Mouse (Mus musculus) monocyte, adult 5-6 weeks (primary cell): ENCODE measurements around the gene Lrrc20. TPM values are rescaled to one million over a fixed set of nuclear protein-coding genes. Genes with fewer than 3 reads are reported as not detected.

ENCODE experiments used
- ATAC-seq: fragments of 153-309, 156-312 bp; replicated peaks from 2 replicates; pipeline ENCODE4 v1.8.0; 2017; ENCODE audit warnings: mild to moderate bottlenecking; ENCODE audit not compliant: low TSS enrichment, insufficient number of reproducible peaks, severe bottlenecking, poor library complexity, low FRiP score
- total RNA-seq: library from RNA; stranded (forward); fragments of 200-1000, 200-491, 200-594 nt; gene quantifications from 3 replicates; pipeline ENCODE4 v1.2.3, GENCODE M21; 2017

Gene Lrrc20
- total RNA-seq, 1 experiment from 2014 or later, result 3.3 TPM

GRCm38 (mm10) chr10:61466242-61466641 lies 9.4 kb upstream of the Lrrc20 start:
- ATAC-seq, result no peak

- ATAC-seq, result no peak
Measured at GRCm38 (mm10) chr10:61466873-61467272, 8.7 kb upstream of the Lrrc20 start.

- 0 out of 2 replicates have a peak, but pooled peaks have one; percentile 55 for ATAC-seq
Measured at GRCm38 (mm10) chr10:61468900-61469299, 6.7 kb upstream of the Lrrc20 start.

- ATAC-seq, result no peak
Measured at GRCm38 (mm10) chr10:61473640-61474039, 2.0 kb upstream of the Lrrc20 start.

- peak; percentile 45 for ATAC-seq
Measured at GRCm38 (mm10) chr10:61474344-61474743, 1.3 kb upstream of the Lrrc20 start.

GRCm38 (mm10) chr10:61476440-61477165 lies 1.0 kb downstream of the Lrrc20 start:
- ATAC-seq, result no peak

GRCm38 (mm10) chr10:61479461-61479860 lies 3.9 kb downstream of the Lrrc20 start:
- no peak for ATAC-seq

- no peak for ATAC-seq
Measured at GRCm38 (mm10) chr10:61479927-61480326, 4.3 kb downstream of the Lrrc20 start.

- ATAC-seq, result no peak
Measured at GRCm38 (mm10) chr10:61480488-61480887, 4.9 kb downstream of the Lrrc20 start.

GRCm38 (mm10) chr10:61482771-61483170 lies 7.2 kb downstream of the Lrrc20 start:
- no peak for ATAC-seq

GRCm38 (mm10) chr10:61484801-61485200 lies 9.2 kb downstream of the Lrrc20 start:
- no peak for ATAC-seq

- ATAC-seq, result no peak
Measured at GRCm38 (mm10) chr10:61486551-61487339, 11.1 kb downstream of the Lrrc20 start.

GRCm38 (mm10) chr10:61488522-61489110 lies 13.0 kb downstream of the Lrrc20 start:
- ATAC-seq, result no peak

- no peak for ATAC-seq
Measured at GRCm38 (mm10) chr10:61491573-61491972, 16.0 kb downstream of the Lrrc20 start.

GRCm38 (mm10) chr10:61492040-61492439 lies 16.4 kb downstream of the Lrrc20 start:
- peak; percentile 82 for ATAC-seq

- no peak for ATAC-seq
Measured at GRCm38 (mm10) chr10:61495461-61495860, 19.9 kb downstream of the Lrrc20 start.

GRCm38 (mm10) chr10:61496231-61496630 lies 20.6 kb downstream of the Lrrc20 start:
- no peak for ATAC-seq

GRCm38 (mm10) chr10:61499505-61500466 lies 24.2 kb downstream of the Lrrc20 start:
- no peak for ATAC-seq

GRCm38 (mm10) chr10:61500756-61501155 lies 25.2 kb downstream of the Lrrc20 start:
- ATAC-seq, result no peak
